Mouse (Mus musculus): Measurements from ENCODE around the gene Sfi1. TPM values are rescaled to one million over a fixed set of nuclear protein-coding genes. Genes with fewer than 3 reads are reported as not detected.
A peak's percentile ranks its signal among the peaks of the same experiment; 100 is the strongest.
"Not testable (repeated sequence)": the region's sequence is repeated elsewhere in the genome, so short reads cannot be mapped to it uniquely, and the experiment has no call there.

Sfi1 gene
- total RNA-seq, 1 experiment from 2014 or later, result 16.6 TPM

DNA sequence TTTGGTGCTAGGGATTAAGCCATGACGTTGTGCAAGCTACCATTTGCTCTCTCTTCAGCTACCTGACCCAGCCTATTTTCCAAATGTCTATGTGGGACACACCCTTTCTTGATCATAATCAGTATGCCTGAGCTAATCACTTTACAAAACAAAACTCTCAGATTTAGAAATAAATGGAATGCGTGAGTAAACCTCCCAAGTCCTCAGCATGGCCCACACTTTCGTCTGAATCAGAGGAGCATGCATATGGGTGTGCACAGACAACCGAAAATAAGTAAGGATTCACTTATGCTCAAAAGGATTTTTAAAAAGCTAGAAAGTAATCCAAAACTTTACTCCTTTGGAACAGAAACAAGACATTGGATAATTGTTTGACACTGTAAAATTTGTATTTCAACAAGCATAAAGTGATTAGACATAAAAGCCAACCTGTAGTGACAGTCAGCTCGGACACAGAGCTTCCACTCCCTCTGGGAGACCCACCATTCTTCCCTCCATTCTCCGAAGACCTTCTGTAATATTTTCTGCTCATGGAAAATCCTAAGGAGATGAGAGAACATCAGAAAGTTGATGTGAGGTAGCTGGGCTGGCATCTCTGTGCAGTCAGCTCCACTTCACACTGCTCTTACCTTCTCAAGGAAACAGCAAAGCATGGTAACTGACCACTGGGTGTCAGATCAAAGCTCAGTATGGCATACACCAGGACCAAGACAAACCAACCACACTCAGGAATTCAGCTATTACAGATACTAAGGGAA, 14.1 kb downstream of the Sfi1 start:
- not testable (repeated sequence) for ATAC-seq (replicated peaks; ENCODE audit: low read depth, poor library complexity, severe bottlenecking)

DNA sequence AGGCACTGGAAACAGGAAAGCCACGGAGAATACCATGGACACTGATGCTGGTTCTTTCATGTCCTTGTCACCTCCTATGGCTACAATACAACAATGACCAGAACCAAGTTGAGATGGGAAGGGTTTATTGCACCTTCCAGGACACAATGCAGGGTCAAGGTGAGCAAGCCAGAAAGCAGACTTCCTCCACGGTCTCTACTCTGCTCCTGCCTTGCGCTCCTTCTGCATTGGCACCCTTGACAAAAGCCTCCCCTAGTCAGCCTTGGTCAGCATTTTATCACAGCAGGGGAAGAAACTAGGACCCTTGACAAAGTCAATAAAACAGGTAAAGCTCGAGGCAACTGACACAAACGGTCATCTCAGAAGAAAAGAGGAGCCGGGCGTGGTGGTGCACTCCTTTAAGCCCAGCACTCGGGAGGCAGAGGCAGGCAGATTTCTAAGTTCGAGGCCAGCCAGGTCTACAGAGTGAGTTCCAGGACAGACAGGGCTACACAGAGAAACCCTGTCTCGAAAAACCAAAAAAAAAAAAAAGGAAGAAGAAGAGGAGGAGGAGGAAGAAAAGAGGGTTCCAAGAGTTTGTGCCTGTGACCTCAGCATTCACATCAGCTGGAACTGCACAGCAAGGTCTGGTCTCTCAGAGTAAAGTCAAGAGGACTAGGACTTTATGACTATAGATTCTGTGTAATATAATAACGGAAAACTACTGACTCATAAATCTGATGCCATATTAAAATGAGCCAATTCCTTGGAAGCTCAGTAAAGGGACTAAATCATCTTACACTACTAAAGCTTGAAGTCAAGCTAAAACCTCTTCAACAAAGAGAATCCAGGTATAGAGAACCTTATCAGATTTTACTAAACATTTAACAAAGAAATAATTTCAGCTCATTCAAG, 19.6 kb downstream of the Sfi1 start:
- peak; percentile 14; the same call in 1 of the 2 replicates for ATAC-seq (replicated peaks; ENCODE audit: low read depth, poor library complexity, severe bottlenecking)

DNA sequence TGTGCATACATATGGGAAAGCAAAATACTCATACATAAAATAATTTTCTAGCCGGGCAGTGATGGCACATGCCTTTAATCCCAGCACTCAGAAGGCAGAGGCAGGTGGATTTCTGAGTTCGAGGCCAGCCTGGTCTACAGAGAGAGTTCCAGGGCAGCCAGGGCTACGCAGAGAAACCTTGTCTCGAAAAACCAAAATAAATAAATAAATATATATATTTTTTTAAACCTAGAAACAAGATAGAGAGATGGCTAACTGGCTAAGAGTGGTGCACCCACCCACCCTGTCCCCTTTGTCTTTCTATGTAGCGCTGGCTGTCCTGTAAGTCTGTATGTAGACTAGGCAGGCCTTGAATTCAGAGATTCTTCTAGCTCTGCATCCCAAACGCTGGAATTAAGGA, 20.7 kb downstream of the Sfi1 start:
- not testable (repeated sequence) for ATAC-seq (replicated peaks; ENCODE audit: low read depth, poor library complexity, severe bottlenecking)

DNA sequence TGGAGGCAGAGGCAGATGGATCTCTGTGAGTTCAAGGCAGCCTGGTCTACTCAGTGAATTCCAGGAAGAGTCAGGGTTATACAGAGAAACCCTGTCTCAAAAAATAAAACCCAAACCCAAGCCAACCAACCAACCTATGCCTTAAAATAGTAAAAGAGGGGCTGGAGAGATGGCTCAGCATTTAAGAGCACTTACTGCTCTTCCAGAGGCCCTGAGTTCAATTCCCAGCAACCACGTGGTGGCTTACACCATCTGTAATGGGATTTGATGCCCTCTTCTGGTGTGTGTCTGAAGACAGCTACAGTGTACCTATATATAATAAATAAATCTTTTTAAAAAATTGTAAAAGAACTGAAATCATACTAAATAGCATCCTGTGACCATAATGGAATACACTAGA, 21.3 kb downstream of the Sfi1 start:
- ATAC-seq (replicated peaks; ENCODE audit: low read depth, poor library complexity, severe bottlenecking), result not testable (repeated sequence)

DNA sequence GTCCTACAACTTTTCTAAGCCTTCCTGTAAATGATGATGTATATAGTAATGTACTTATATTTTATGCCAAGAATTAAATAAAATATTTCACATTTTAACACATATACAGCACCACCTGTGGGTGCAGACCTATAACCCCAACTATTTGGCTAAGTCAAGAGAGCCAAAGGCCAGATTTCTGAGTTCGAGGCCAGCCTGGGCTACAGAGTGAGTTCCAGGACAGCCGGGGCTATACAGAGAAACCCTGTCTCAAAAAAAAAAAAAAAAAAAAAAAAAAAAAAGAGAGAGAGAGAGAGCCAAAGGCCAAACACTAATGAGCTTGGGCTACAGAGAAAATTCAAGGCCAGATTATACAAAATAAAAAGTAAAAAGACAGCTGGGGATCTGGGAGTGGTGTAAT, 24.2 kb downstream of the Sfi1 start:
- not testable (repeated sequence) for ATAC-seq (replicated peaks; ENCODE audit: low read depth, poor library complexity, severe bottlenecking)

DNA sequence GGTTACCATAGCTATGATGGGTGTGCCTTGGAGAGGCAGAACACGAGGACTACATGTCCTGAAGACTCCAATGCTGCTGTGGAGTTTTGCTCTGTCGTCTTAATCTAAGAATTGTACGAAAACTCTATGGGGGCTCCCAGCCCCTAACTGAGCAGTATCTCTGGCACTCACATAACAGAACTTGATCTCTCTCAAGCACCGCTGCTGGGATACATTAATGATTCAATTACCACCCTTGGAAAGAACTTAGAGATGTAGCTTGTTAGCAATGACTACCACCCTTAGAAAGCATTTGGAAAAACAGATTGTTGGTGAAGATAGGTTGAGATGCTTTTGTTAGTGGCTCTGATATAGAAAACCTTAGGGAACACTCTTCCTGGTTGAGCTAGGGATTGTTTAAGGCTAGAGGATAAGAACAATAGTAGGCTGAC, 25.7 kb downstream of the Sfi1 start:
- peak; percentile 2; the same call in 1 of the 2 replicates for ATAC-seq (replicated peaks; ENCODE audit: low read depth, poor library complexity, severe bottlenecking)

DNA sequence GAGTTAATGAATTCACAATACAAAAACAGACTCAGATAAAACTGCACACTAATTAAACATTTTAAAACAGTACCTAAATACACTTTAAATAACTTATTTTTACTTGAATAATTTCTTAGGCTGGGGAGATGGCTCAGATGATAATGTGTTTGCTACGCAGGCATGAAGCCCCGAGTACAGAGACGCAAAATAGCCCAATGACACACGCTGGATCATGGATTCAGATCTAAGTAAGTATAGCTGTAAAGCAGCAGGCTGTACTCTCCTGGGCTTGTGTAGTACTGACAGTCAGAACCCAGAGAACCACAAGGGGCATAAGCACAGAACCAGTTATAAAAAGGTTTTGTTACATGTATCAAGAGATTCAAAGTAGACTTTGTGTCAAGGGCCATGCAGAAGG, 26.1 kb downstream of the Sfi1 start:
- ATAC-seq (replicated peaks; ENCODE audit: low read depth, poor library complexity, severe bottlenecking), result peak; percentile 1; the same call in 1 of the 2 replicates

DNA sequence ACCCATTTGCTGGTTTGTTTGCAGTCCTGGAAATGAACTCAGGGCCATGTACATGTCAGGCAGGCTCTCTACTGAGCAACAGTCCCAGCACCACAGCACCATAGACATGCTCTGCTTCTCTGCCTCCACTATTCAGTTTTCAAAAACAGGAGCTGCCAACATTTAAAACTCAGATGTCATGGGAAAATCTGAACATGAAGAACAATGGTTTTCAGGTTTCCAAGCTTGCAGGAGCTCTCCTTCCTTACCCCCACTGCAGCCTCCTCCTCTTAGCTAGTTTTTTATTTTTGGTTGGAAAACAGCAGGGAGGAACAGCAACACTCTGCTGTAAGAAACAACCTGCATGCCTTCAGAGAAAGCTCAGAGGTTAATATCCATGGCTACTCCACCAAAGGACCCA, 26.9 kb downstream of the Sfi1 start:
- ATAC-seq (replicated peaks; ENCODE audit: low read depth, poor library complexity, severe bottlenecking), result not testable (repeated sequence)

DNA sequence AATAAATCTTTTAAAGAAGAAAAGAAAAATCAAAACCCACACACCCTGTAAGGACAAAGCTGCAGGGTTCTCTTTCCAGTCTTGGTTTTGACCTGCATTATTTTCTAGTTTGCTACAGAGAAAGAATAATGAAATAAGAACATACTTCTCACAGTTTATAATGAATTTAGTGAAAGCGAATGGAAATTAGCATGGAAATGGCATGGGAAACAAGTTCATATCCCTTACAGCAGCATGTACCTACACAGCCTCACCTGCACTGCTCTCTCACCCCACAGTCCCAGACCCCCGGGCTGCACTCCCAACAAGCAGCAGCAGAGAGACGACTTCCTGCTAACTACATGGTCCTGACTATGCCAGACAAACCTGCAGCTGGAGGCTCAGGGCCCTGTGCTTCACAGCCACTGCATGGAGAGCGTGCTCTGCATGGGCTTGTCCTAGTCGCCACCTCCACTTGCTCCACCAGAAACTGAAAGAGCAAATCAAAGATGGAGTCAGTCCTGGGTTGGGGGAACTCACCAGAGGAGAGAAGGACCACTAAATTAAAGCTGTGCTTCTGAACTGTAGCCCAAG, 28.0 kb downstream of the Sfi1 start:
- ATAC-seq (replicated peaks; ENCODE audit: low read depth, poor library complexity, severe bottlenecking), result peak; percentile 7; the same call in 1 of the 2 replicates

DNA sequence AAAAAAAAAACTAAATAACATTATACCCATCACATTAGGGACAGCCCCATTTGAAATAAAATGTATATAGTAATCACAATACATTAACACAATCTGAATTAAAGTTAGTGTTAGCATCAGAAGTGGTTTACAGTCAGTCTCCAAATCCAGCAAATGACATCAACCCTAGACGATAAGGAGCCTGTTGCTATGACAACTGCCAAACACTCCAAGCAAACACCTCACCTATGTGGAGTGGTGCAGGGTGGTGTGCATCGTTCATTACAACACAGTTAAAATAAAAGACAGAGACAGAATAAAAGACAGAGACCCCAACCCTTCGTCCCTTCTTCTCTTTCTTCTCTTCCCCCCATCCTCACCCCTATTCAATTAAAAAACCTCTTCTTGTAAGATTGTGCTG, 29.6 kb downstream of the Sfi1 start:
- ATAC-seq (replicated peaks; ENCODE audit: low read depth, poor library complexity, severe bottlenecking), result not testable (repeated sequence)

DNA sequence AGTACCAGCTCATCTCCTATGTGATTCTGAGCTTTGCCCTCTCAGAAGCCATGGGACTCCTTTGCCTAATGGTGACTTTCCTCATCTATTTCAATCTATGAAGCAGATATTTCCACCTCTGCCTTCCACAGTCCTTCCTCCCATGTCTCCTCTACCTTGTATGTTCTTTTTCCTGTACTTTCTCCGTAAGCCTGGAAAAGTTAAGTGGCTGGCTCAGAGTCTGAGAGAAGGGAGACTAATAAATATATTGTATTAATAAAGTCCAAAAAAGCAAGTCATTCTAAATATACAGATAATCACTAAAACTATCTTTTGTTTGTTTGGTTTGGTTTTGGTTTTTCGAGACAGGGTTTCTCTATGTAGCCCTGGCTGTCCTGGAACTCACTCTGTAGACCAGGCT, 30.1 kb downstream of the Sfi1 start:
- not testable (repeated sequence) for ATAC-seq (replicated peaks; ENCODE audit: low read depth, poor library complexity, severe bottlenecking)

DNA sequence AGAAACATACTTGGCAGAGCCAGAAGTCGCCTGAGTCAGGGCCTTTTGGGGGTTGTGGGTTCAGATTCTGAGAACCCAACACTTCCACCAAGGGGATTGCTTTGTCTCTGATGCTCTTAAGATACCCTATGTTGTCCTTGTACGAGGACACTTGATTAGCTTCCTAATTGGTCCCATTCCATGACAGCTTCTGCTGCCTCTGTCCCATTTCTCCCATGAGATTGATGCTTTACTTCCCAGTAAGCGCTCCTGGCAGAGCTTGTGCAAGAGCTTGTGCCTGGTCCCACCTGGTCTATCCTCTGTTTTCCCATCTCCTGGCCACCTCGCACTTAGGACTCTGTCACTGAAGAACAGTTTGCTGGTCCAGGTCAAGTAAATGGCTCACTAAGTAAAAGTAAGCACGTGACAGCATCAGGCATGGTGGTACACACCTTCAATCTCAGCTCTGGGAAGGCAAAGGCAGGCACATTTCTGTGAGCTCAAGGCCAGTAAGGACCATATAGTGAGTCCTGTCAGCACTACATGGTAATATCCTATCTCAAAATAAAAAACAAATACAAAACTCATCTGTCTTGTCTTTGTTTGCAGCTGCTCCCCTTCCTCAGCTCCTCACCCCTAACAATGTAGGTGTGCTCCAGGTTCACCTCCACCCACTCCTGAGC, 30.9 kb downstream of the Sfi1 start:
- ATAC-seq (replicated peaks; ENCODE audit: low read depth, poor library complexity, severe bottlenecking), result 0 out of 2 replicates have a peak, but pooled peaks have one; percentile 1

DNA sequence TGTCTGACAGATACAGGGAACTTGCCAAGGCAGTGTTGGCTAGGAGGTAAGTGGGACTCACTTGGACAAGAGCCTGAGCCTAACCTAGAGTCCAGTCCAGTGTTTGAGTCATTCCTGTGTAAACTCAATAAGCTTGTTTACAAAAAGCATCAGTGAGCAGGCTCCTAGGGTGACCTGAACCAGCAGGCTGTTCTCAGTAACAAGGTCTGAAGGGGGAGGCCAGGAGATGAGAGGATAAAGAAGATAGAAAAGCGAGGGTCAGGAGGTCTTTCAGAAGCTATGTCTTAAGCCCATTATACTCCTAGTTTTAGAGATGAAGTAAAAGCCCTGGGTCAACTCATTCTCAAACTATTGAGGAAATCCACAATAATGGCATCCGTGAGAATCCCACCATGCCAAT, 31.9 kb downstream of the Sfi1 start:
- ATAC-seq (replicated peaks; ENCODE audit: low read depth, poor library complexity, severe bottlenecking), result not testable (repeated sequence)

DNA sequence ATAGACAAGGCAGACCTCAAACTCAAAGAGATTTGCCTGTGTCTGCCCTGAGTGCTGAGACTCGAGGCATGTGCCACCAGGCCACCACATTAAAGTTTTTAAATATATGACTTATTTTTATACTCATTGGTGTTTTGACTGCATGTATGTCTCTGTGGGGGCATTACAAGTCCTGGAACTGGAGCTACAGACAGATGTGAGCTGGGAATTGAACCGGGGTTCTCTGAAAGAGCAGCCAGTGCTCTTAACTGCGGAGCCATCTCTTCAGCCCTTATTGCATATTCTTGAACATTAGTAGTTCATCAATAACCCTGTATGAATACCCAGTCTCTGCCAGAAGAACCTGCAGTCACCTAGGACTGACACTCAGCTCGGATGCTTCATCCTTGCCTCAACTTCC, 34.5 kb downstream of the Sfi1 start:
- ATAC-seq (replicated peaks; ENCODE audit: low read depth, poor library complexity, severe bottlenecking), result peak; percentile 1; the same call in 1 of the 2 replicates

DNA sequence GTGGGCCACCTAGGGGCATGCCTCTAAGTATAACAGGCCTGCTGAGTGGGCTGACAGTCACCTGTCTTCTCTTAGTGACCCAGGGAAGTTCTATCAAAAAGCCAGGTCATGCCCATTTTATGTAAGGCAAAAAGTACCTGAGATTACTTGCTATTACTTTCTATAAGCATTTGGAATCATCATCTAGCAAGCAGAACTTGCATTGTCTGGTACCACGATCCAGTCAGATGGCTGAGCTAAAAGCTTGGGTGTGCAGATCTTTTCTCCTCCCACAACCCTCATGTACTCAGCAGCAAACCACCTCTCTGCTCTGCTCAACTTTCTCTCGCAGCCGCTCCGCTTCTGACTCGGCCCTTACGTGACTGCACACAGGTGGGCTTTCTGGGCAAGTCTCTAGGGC, 35.3 kb downstream of the Sfi1 start:
- ATAC-seq (replicated peaks; ENCODE audit: low read depth, poor library complexity, severe bottlenecking), result not testable (repeated sequence)

DNA sequence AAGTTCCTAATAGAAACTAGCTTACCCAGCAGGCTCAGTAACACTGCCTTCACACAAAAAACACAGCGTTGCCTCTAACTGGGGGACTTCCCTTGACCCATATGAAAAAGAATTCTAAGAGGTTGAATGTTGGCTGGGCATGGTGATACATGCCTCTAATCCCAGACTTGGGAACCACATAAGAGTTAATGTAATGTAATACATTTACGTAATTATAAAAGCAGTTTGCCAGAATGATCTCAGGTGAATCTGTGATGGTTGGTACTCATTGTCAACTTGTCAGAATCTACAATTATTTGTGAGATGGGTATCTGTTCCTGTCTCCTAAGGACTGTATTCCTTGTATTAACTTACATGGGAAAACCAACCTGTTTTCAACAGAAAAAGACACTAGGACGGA, 36.3 kb downstream of the Sfi1 start:
- not testable (repeated sequence) for ATAC-seq (replicated peaks; ENCODE audit: low read depth, poor library complexity, severe bottlenecking)

DNA sequence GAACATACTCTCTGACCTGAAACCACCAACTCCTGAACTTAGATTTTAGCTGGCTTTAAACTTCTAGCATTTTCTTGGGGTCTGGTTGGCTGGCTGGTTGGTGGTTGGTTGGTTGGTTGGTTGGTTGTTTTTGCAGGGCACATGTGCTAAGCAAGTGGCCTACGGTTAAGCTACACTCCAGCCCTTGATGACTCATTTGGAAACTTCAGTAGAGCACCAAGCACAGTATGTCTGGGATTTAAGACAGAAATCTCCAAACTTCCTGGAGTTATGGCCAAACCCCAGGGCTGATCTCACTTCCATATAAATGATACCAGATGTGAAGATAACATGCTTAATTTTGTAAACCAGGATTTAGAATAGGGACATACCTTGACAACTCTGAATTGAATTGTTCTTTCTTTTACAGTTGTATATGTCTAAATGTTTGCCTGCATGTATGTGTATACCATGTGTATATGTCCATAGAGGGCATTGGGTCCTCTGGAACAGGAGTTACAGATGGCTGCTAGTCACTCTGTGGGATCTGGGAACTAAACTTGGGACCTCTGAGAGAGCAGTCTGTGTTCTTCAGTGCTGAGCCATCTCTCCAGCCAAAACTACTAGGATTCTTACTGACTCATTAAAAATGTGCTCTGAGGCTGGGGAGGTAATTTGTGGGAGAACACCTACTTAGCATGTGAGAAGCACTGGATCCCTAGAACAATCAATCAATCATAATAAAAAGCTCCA, 39.4 kb downstream of the Sfi1 start:
- ATAC-seq (replicated peaks; ENCODE audit: low read depth, poor library complexity, severe bottlenecking), result 0 out of 2 replicates have a peak, but pooled peaks have one; percentile 2

DNA sequence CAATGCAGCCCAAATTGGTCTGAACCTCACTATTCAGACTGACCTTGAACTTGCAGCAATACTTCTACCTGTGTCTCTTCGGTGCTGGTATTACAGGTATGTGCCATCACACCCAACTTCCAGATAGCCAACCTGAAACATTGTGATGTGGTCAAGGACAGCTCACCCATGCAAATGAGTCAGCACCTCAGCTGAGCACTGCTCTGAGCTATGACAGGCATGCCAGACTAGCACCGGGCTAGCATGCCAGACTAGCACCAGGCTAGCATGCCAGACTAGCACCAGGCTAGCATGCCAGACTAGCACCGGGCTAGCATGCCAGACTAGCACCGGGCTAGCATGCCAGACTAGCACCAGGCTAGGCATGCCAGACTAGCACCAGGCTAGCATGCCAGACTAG, 41.9 kb downstream of the Sfi1 start:
- ATAC-seq (replicated peaks; ENCODE audit: low read depth, poor library complexity, severe bottlenecking), result not testable (repeated sequence)

DNA sequence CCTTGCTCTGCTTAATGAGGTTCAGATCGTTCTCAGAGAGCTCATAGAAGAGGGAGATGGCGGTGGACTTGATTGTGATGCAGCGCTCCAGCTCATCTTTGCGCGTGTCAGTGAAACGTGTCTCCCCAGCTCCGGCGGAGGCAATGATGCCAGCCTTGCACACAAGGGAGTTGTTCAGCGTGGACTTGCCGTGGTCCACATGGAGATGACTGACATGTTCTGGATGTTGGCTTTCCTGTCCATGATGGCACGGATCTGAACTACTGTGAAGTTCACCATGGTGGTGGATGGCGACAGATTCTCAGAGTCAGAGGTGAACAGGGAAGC, 42.6 kb downstream of the Sfi1 start:
- not testable (repeated sequence) for ATAC-seq (replicated peaks; ENCODE audit: low read depth, poor library complexity, severe bottlenecking)

All from common myeloid progenitor, adult 5-6 weeks (primary cell).